Comparison of ENCODE assay signal across 13 mouse cellular contexts in the genomic region with DNA sequence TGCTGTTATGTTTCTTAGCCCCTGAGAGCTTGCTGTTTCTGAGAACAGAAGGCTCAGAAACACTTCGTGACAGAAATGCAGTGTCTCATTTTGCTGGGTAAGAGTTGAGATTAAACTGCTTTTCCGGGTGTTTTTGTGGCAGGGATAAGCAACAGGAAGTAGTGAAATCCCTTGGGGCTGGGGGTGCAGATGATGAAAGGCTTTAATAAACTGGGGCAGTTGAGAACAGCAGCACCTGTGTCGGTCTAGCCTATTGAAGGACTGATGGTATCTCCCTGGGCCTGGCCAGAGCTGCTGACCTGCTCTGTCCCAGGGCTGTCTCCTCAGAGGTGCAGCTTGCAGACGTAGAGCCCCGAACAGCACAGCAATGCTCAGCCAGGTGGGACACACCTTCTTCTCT. TPM values are rescaled to one million over a fixed set of nuclear protein-coding genes. Genes with fewer than 3 reads are reported as not detected.
DNase-seq lines count a peak whose midpoint lies in the region; ATAC-seq and TF ChIP-seq lines count a peak whose summit lies in the region.
"Had no signal": no experiment of that assay in that cellular context is flagged by ENCODE, and none has a peak within 500 bp of the region (broad histone marks: within the 10 kb centered on the region; RNA-seq: fewer than 3 reads in every experiment).

No protein-coding gene starts in this region.

- no peak for ATAC-seq in forebrain, embryonic 11.5 days (replicated peaks; ENCODE audit: low FRiP score)
- no peak for ATAC-seq in midbrain, postnatal 0 days (ENCODE audit: low FRiP score)

- H3K4me3 ChIP-seq in forebrain, embryonic 10.5 days = no peak overlapping the region
- H3K4me3 ChIP-seq in forebrain, embryonic 11.5 days (ENCODE audit: low read depth, low read length) = no peak overlapping the region
- no peak overlapping the region for H3K4me3 ChIP-seq in layer of hippocampus, adult 2 months
- no peak overlapping the region for H3K4me3 ChIP-seq in cortical plate, adult 2 months (ENCODE audit: insufficient read depth, low read length)
- H3K4me3 ChIP-seq in midbrain, postnatal 0 days (ENCODE audit: low read depth, low read length) = no peak overlapping the region
- H3K4me3 ChIP-seq: embryonic facial prominence, embryonic 15.5 days had no signal

- H3K36me3 ChIP-seq in forebrain, embryonic 10.5 days (replicated peaks) = peaks cover 92% of the 10 kb centered on the region
- peaks cover 3% of the 10 kb centered on the region; the same call in 1 of the 2 replicates for H3K36me3 ChIP-seq in forebrain, embryonic 11.5 days (ENCODE audit: control insufficient read depth, insufficient read depth, low read length)
- peaks cover 18% of the 10 kb centered on the region for H3K36me3 ChIP-seq in midbrain, postnatal 0 days (ENCODE audit: insufficient read depth, low read length)

- H3K27ac ChIP-seq in forebrain, embryonic 10.5 days = peak overlapping the region; percentile 36; the same call in 1 of the 2 replicates
- H3K27ac ChIP-seq in forebrain, embryonic 11.5 days (ENCODE audit: low read depth, low read length) = no peak overlapping the region
- H3K27ac ChIP-seq in layer of hippocampus, adult 2 months = peak overlapping the region; percentile 93
- peak overlapping the region; percentile 55; the same call in 1 of the 2 replicates for H3K27ac ChIP-seq in cortical plate, adult 2 months (ENCODE audit: insufficient read depth, low read length)
- 0 out of 2 replicates have a peak overlapping the region, but pooled peaks have one; percentile 19 for H3K27ac ChIP-seq in midbrain, postnatal 0 days (ENCODE audit: low read depth, low read length)
- H3K27ac ChIP-seq: embryonic facial prominence, embryonic 15.5 days; kidney, postnatal 0 days; macrophage had no signal

- no peak for TF ChIP-seq POLR2A in cortical plate, adult 2 months (IDR thresholded peaks at IDR 0.05; ENCODE audit: extremely low read depth, insufficient read depth, low read length)

- H3K4me1 ChIP-seq in forebrain, embryonic 10.5 days = peaks cover 45% of the 10 kb centered on the region
- peaks cover 9% of the 10 kb centered on the region; the same call in 1 of the 2 replicates for H3K4me1 ChIP-seq in forebrain, embryonic 11.5 days (replicated peaks; ENCODE audit: control insufficient read depth, insufficient read depth, low read length)
- H3K4me1 ChIP-seq in cortical plate, adult 2 months (ENCODE audit: control insufficient read depth, insufficient read depth, low read length) = peaks cover 24% of the 10 kb centered on the region
- peaks cover 5% of the 10 kb centered on the region; the same call in 1 of the 2 replicates for H3K4me1 ChIP-seq in midbrain, postnatal 0 days (ENCODE audit: insufficient read depth, low read length)

- 89% methylated on average over 5 of the region's 5 CpGs for whole genome bisulfite sequencing in forebrain, embryonic 10.5 days
- WGBS in forebrain, embryonic 11.5 days = 88% methylated on average over 5 of the region's 5 CpGs
- WGBS in midbrain, postnatal 0 days = 71% methylated on average over 5 of the region's 5 CpGs

- no peaks in the 10 kb centered on the region for H3K27me3 ChIP-seq in forebrain, embryonic 10.5 days (ENCODE audit: poor library complexity, severe bottlenecking)
- no peaks in the 10 kb centered on the region for H3K27me3 ChIP-seq in forebrain, embryonic 11.5 days (ENCODE audit: control insufficient read depth, insufficient read depth, low read length)
- H3K27me3 ChIP-seq in midbrain, postnatal 0 days (ENCODE audit: insufficient read depth, low read length) = no peaks in the 10 kb centered on the region
- H3K27me3 ChIP-seq: embryonic facial prominence, embryonic 15.5 days had no signal

- no peak for DNase-seq in forebrain, embryonic 10.5 days (ENCODE audit: extremely low spot score, low spot score)
- DNase-seq in forebrain, embryonic 11.5 days (ENCODE audit: low spot score) = no peak
- no peak for DNase-seq in layer of hippocampus, adult 2 months (ENCODE audit: low spot score in 2 of 2)
- DNase-seq in layer of hippocampus, adult 9-10 months (ENCODE audit: low spot score) = no peak
- no peak for DNase-seq in midbrain, postnatal 0 days (ENCODE audit: low spot score)
- no peak for DNase-seq in adrenal gland, adult 2 months
- no peak for DNase-seq in thymus, postnatal 36 days
- DNase-seq: right cerebral cortex, postnatal 4 days; thymus, postnatal 4 days had no signal

- H3K9ac ChIP-seq in forebrain, embryonic 11.5 days (ENCODE audit: low read length) = no peak overlapping the region
- no peak overlapping the region for H3K9ac ChIP-seq in midbrain, postnatal 0 days (replicated peaks; ENCODE audit: low read length, poor library complexity, severe bottlenecking)
- H3K9ac ChIP-seq: embryonic facial prominence, embryonic 15.5 days had no signal

- no peaks in the 10 kb centered on the region for H3K9me3 ChIP-seq in forebrain, embryonic 10.5 days
- no peaks in the 10 kb centered on the region for H3K9me3 ChIP-seq in forebrain, embryonic 11.5 days (ENCODE audit: control insufficient read depth, low read length)
- no peaks in the 10 kb centered on the region for H3K9me3 ChIP-seq in midbrain, postnatal 0 days (ENCODE audit: low read length)
- H3K9me3 ChIP-seq: embryonic facial prominence, embryonic 15.5 days had no signal

- H3K4me2 ChIP-seq in forebrain, embryonic 11.5 days (ENCODE audit: low read depth, low read length, severe bottlenecking) = no peak overlapping the region
- no peak overlapping the region for H3K4me2 ChIP-seq in midbrain, postnatal 0 days (ENCODE audit: low read depth, low read length, poor library complexity, severe bottlenecking)
- H3K4me2 ChIP-seq: embryonic facial prominence, embryonic 15.5 days had no signal

- TF ChIP-seq CTCF in layer of hippocampus, adult 2 months (conservative IDR thresholded peaks at IDR 0.05) = no peak
- TF ChIP-seq CTCF in cortical plate, adult 2 months (IDR thresholded peaks at IDR 0.05; ENCODE audit: extremely low read depth, insufficient read depth, low read length) = no peak
- TF ChIP-seq CTCF in midbrain, postnatal 0 days (IDR thresholded peaks at IDR 0.05) = no peak

RNA-seq across cellular contexts. Expression of gene BC034090, which starts 41.8 kb away (rescaled TPM):
- polyA plus RNA-seq in forebrain, embryonic 10.5 days (2016; fragmentation: Nextera tagmentation; extraction: Ambion mirVana) = 3.6 and 4.4 TPM in 2 replicates
- polyA plus RNA-seq in forebrain, embryonic 11.5 days (2014; fragmentation: Nextera tagmentation; extraction: Ambion mirVana) = 3.2 and 3.3 TPM in 2 replicates
- 1 to 10 TPM; 7.9 to 8.2 TPM for total RNA-seq in layer of hippocampus, adult 2 months (2021)
- polyA plus RNA-seq in cortical plate, adult 2 months (2012; rRNA removed) = 13.2 and 14.2 TPM in 2 replicates
- 7.3 and 11.2 TPM in 2 replicates for total RNA-seq in midbrain, postnatal 0 days (2014; rRNA removed)
- polyA plus RNA-seq in midbrain, postnatal 0 days (2015; fragmentation: Nextera tagmentation; extraction: Ambion mirVana) = 1.9 TPM in 2 replicates
- total RNA-seq in adrenal gland, adult 2 months (2021) = 10 to 100 TPM; 29.6 to 33.5 TPM
- 30.6 and 32.7 TPM in 2 replicates for polyA plus RNA-seq in adrenal gland, adult 2 months (2012; rRNA removed)
- polyA plus RNA-seq: macrophage had no signal

RNA-seq across cellular contexts. Expression of gene Stx6, which starts 44.0 kb away (rescaled TPM):
- 82.1 and 84.3 TPM in 2 replicates for polyA plus RNA-seq in forebrain, embryonic 10.5 days (2016; fragmentation: Nextera tagmentation; extraction: Ambion mirVana)
- polyA plus RNA-seq in forebrain, embryonic 11.5 days (2014; fragmentation: Nextera tagmentation; extraction: Ambion mirVana) = 102 and 119 TPM in 2 replicates
- total RNA-seq in layer of hippocampus, adult 2 months (2021) = 100 to 1,000 TPM; 124 to 129 TPM
- 108 and 113 TPM in 2 replicates for polyA plus RNA-seq in cortical plate, adult 2 months (2012; rRNA removed)
- 86.8 and 114 TPM in 2 replicates for total RNA-seq in midbrain, postnatal 0 days (2014; rRNA removed)
- polyA plus RNA-seq in midbrain, postnatal 0 days (2015; fragmentation: Nextera tagmentation; extraction: Ambion mirVana) = 75.3 and 81.8 TPM in 2 replicates
- 10 to 100 TPM; 50.7 to 58.4 TPM for total RNA-seq in adrenal gland, adult 2 months (2021)
- polyA plus RNA-seq in adrenal gland, adult 2 months (2012; rRNA removed) = 84.3 and 92.3 TPM in 2 replicates

RNA-seq across cellular contexts. Expression of gene Mr1, which starts 55.9 kb away (rescaled TPM):
- polyA plus RNA-seq in forebrain, embryonic 10.5 days (2016; fragmentation: Nextera tagmentation; extraction: Ambion mirVana) = 0.36 and 0.47 TPM in 2 replicates
- 0.55 and 0.96 TPM in 2 replicates for polyA plus RNA-seq in forebrain, embryonic 11.5 days (2014; fragmentation: Nextera tagmentation; extraction: Ambion mirVana)
- total RNA-seq in layer of hippocampus, adult 2 months (2021) = 1 to 10 TPM; 3.2 to 3.3 TPM
- 4.8 and 5.2 TPM in 2 replicates for polyA plus RNA-seq in cortical plate, adult 2 months (2012; rRNA removed)
- 2.9 and 5.1 TPM in 2 replicates for total RNA-seq in midbrain, postnatal 0 days (2014; rRNA removed)
- 1.8 and 2.6 TPM in 2 replicates for polyA plus RNA-seq in midbrain, postnatal 0 days (2015; fragmentation: Nextera tagmentation; extraction: Ambion mirVana)
- 10 to 100 TPM; 29.2 to 30.6 TPM for total RNA-seq in adrenal gland, adult 2 months (2021)
- 3.8 and 4.4 TPM in 2 replicates for polyA plus RNA-seq in adrenal gland, adult 2 months (2012; rRNA removed)
